ENCODE assay signal across 8 mouse cellular contexts in the genomic region with DNA sequence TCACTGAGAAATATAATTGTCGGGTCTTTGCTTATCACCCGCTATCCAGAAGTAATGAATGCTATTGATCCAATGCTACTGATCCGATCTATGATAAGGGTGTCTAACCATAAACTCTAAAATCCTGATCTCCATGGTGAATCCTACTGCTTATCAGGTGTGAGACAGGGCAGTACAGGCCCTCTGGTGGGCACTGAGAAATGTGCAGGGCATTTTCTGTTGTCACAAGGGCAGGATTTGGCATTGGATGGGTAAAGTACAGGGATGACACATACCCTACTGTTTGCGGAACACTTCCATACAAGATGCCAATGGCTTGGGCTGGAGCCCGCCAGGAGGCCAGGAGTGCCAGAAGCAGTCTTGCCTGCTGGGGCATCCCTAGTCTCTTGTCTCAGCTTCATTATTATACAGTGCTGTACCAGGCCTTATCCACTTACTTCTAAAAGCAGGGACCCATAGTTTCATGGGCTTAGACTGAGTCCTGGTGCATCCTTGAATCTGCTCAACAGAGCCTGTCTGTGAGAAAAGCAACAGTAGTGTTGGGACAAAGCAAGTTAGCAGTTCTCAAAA. TPM values are rescaled to one million over a fixed set of nuclear protein-coding genes. Genes with fewer than 3 reads are reported as not detected.
DNase-seq lines count a peak whose midpoint lies in the region; ATAC-seq and TF ChIP-seq lines count a peak whose summit lies in the region.

No protein-coding gene starts in this region.

- H3K4me1 ChIP-seq in stomach, postnatal 0 days (replicated peaks; ENCODE audit: control insufficient read depth, insufficient read depth) = no peaks in the 10 kb centered on the region

- peak; percentile 35 to 62 for DNase-seq in heart, adult 18-20 months
- DNase-seq in heart, adult 11 months = no peak
- peak; percentile 54 for DNase-seq in R1 (ENCODE audit: low read depth, low spot score)
- DNase-seq in cerebellum, postnatal 36 days = peak; percentile 78 to 84
- DNase-seq in heart, postnatal 4 days = peak; percentile 69
- DNase-seq in layer of hippocampus, adult 11-12 months (ENCODE audit: low spot score) = peak; percentile 61
- peak; percentile 71 for DNase-seq in lung, postnatal 36 days
- peak; percentile 54 for DNase-seq in stomach, postnatal 0 days (ENCODE audit: low spot score)

- no peaks in the 10 kb centered on the region for H3K27me3 ChIP-seq in stomach, postnatal 0 days (ENCODE audit: control insufficient read depth, insufficient read depth, low read length)

- H3K9me3 ChIP-seq in stomach, postnatal 0 days (ENCODE audit: control insufficient read depth, low read length) = no peaks in the 10 kb centered on the region

- WGBS in stomach, postnatal 0 days = 73% methylated on average over 5 of the region's 5 CpGs

- TF ChIP-seq EP300 in stomach, postnatal 0 days (optimal IDR thresholded peaks at IDR 0.05) = no peak

- no peak overlapping the region for H3K27ac ChIP-seq in stomach, postnatal 0 days (replicated peaks)

- H3K4me3 ChIP-seq in stomach, postnatal 0 days (ENCODE audit: low read depth, low read length) = no peak overlapping the region

- H3K4me2 ChIP-seq in stomach, postnatal 0 days (replicated peaks; ENCODE audit: low read depth) = no peak overlapping the region

- ATAC-seq in stomach, postnatal 0 days (ENCODE audit: low FRiP score, low TSS enrichment) = peak; percentile 59

- H3K9ac ChIP-seq in stomach, postnatal 0 days (ENCODE audit: low read length) = no peak overlapping the region

- no peaks in the 10 kb centered on the region for H3K36me3 ChIP-seq in stomach, postnatal 0 days (ENCODE audit: control insufficient read depth, insufficient read depth, low read length)

- TF ChIP-seq CTCF in stomach, postnatal 0 days (IDR thresholded peaks at IDR 0.05; ENCODE audit: low read depth) = peak; percentile 86

RNA-seq across cellular contexts. Expression of gene Prmt9, which starts 14.1 kb away (rescaled TPM):
- 10 to 100 TPM; 10.0 to 11.8 TPM for total RNA-seq in heart, adult 18-20 months (2021)
- 10 to 100 TPM; 14.1 to 15.5 TPM for total RNA-seq in heart, postnatal 4 days (2021)
- 9.7 TPM in 2 replicates for polyA plus RNA-seq in stomach, postnatal 0 days (2015; fragmentation: Nextera tagmentation; extraction: Ambion mirVana)

RNA-seq across cellular contexts. Expression of gene Arhgap10, which starts 17.4 kb away (rescaled TPM):
- 10 to 100 TPM; 49.3 to 51.0 TPM for total RNA-seq in heart, adult 18-20 months (2021)
- 10 to 100 TPM; 50.3 to 51.3 TPM for total RNA-seq in heart, postnatal 4 days (2021)
- polyA plus RNA-seq in stomach, postnatal 0 days (2015; fragmentation: Nextera tagmentation; extraction: Ambion mirVana) = 18.8 TPM in 2 replicates
